Mouse (Mus musculus): ENCODE data around the gene Pisd.

DNA sequence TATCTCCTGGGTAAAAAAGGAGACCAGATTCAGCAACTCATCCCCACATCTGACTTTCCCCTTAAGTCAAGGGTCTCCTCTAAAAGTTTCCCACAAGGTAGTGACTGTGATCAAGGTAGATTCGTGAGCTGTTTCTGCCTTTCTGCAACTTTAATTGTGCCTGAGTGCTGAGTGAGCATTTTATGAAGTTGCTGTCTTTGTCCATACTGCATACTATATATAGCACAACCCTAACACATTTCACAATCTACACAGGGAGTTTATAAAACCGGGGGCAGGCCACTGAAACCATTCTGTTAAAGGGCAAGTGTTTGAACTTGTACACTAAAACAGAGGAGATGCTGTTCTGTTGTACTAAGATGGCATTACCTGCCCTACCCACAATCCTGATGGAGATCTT lies 92.0 kb downstream of the Pisd start:
- no peak for TF ChIP-seq CTCF (IDR thresholded peaks at IDR 0.05; ENCODE audit: low read depth)
- no peak for TF ChIP-seq EP300 (IDR thresholded peaks at IDR 0.05; ENCODE audit: low read depth)
